Mouse (Mus musculus) myocyte (in vitro differentiated cells): ENCODE results near the gene Spag5. TPM values are rescaled to one million over a fixed set of nuclear protein-coding genes. Genes with fewer than 3 reads are reported as not detected.

ENCODE experiments used
- H3K27me3 ChIP-seq: one replicate; pipeline ENCODE4 v1.6.1; 2011; ENCODE audit not compliant: control insufficient read depth, insufficient read depth, insufficient read length
- H3K36me3 ChIP-seq: one replicate; pipeline ENCODE4 v1.6.1; 2011; ENCODE audit not compliant: control insufficient read depth, insufficient read depth
- H3K4me2 ChIP-seq: one replicate; pipeline ENCODE4 v1.6.1; 2011; ENCODE audit warnings: low read depth, control low read depth
- H3K4me3 ChIP-seq: one replicate; pipeline ENCODE4 v1.5.1; 2011; ENCODE audit warnings: mild to moderate bottlenecking, control low read depth, moderate library complexity
- H3K79me2 ChIP-seq: one replicate; pipeline ENCODE4 v1.6.1; 2011; ENCODE audit not compliant: control insufficient read depth, insufficient read depth
- H3ac ChIP-seq: one replicate; pipeline ENCODE4 v1.6.1; 2011; ENCODE audit not compliant: control insufficient read depth, insufficient read length
- CEBPB ChIP-seq: IDR thresholded peaks from 2 replicates; pipeline ENCODE4 v1.6.1; 2011; ENCODE audit warnings: mild to moderate bottlenecking, moderate library complexity; ENCODE audit not compliant: poor library complexity, insufficient read depth, severe bottlenecking
- E2F4 ChIP-seq: IDR thresholded peaks from one replicate; pipeline ENCODE4 v1.6.1; 2011; ENCODE audit warnings: mild to moderate bottlenecking, control low read depth, moderate library complexity; ENCODE audit not compliant: insufficient read depth
- MAX ChIP-seq: IDR thresholded peaks from one replicate; pipeline ENCODE4 v1.6.1; 2011; ENCODE audit warnings: low read depth, mild to moderate bottlenecking, control low read depth
- MYOD1 ChIP-seq, 3 experiments: IDR thresholded peaks; one replicate each; pipeline ENCODE4 v1.6.1; 2011; ENCODE audit warnings: control low read depth in 2 of 3, low read depth in 2 of 3, mild to moderate bottlenecking in 2 of 3, moderate library complexity in 1 of 3; ENCODE audit not compliant: insufficient read length in 2 of 3, control insufficient read depth in 1 of 3
- MYOG ChIP-seq, 3 experiments: IDR thresholded peaks; one replicate each; pipeline ENCODE4 v1.6.1; 2011; ENCODE audit warnings: control low read depth in 2 of 3, low read depth in 2 of 3, mild to moderate bottlenecking in 2 of 3; ENCODE audit not compliant: insufficient read length in 2 of 3, control insufficient read depth in 1 of 3, insufficient read depth in 1 of 3
- POLR2A ChIP-seq: IDR thresholded peaks from one replicate; pipeline ENCODE4 v1.6.1; 2011; ENCODE audit warnings: low read depth, mild to moderate bottlenecking, control low read depth, moderate library complexity; ENCODE audit not compliant: insufficient read length
- POLR2AphosphoS2 ChIP-seq: IDR thresholded peaks from one replicate; pipeline ENCODE4 v1.6.1; 2011; ENCODE audit warnings: low read depth, control low read depth; ENCODE audit not compliant: insufficient read length
- REST ChIP-seq: IDR thresholded peaks from one replicate; pipeline ENCODE4 v1.6.1; 2011; ENCODE audit warnings: mild to moderate bottlenecking, control low read depth, moderate library complexity; ENCODE audit not compliant: insufficient read depth, insufficient read length
- SRF ChIP-seq: IDR thresholded peaks from one replicate; pipeline ENCODE4 v1.6.1; 2011; ENCODE audit warnings: low read depth; ENCODE audit not compliant: control insufficient read depth, insufficient read length
- TCF12 ChIP-seq: IDR thresholded peaks from one replicate; pipeline ENCODE4 v1.6.1; 2011; ENCODE audit warnings: mild to moderate bottlenecking, control low read depth; ENCODE audit not compliant: poor library complexity, insufficient read depth, severe bottlenecking
- TCF3 ChIP-seq: IDR thresholded peaks from one replicate; pipeline ENCODE4 v1.6.1; 2011; ENCODE audit warnings: low read depth, control low read depth; ENCODE audit not compliant: insufficient read length
- USF1 ChIP-seq: IDR thresholded peaks from one replicate; pipeline ENCODE4 v1.6.1; 2011; ENCODE audit warnings: low read depth, mild to moderate bottlenecking, control low read depth, moderate library complexity
- polyA plus RNA-seq: library from polyadenylated mRNA; unstranded; fragments of >200 nt; fragmentation: generic; extraction: Trizol; gene quantifications from one replicate; pipeline ENCODE4 v1.2.1, GENCODE M21; 2012; ENCODE audit warnings: missing spikeins

Gene Spag5
- polyA plus RNA-seq, 1 experiment = 19.2 TPM

DNA sequence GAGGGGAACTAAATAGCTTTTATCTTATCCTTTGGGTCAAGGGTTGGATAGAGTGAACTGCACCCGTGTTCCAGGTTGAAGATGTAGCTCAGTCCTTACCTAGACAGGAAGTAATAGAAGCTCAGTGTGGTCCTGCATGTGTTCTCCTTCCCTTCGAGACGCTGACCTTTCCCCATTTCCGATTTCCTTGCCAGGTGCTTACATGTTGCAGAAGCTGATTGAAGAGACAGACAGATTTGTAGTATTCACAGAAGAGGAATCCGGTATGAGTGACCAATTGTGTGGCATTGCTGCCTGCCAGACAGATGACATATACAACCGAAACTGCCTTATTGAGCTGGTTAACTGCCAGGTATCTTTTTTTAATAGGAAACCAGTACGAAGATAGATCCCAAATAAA is 22.5 kb upstream of the Spag5 start:
- H3K79me2 ChIP-seq = no peaks in the 10 kb centered on the region
- peaks cover 72% of the 10 kb centered on the region for H3K36me3 ChIP-seq
- H3K27me3 ChIP-seq = no peaks in the 10 kb centered on the region
- no peak overlapping the region for H3ac ChIP-seq
- H3K4me3 ChIP-seq = no peak overlapping the region
- TF ChIP-seq E2F4 = no peak
- TF ChIP-seq TCF12 = no peak
- no peak for TF ChIP-seq MAX
- TF ChIP-seq MYOD1 (IDR thresholded peaks at IDR 0.05; ENCODE audit: control insufficient read depth in 1 of 3, insufficient read length in 2 of 3, low read depth in 2 of 3) = no peak
- no peak for TF ChIP-seq MYOG (IDR thresholded peaks at IDR 0.05; ENCODE audit: control insufficient read depth in 1 of 3, insufficient read depth in 1 of 3, insufficient read length in 2 of 3, low read depth in 2 of 3)
- no peak overlapping the region for H3K4me2 ChIP-seq

DNA sequence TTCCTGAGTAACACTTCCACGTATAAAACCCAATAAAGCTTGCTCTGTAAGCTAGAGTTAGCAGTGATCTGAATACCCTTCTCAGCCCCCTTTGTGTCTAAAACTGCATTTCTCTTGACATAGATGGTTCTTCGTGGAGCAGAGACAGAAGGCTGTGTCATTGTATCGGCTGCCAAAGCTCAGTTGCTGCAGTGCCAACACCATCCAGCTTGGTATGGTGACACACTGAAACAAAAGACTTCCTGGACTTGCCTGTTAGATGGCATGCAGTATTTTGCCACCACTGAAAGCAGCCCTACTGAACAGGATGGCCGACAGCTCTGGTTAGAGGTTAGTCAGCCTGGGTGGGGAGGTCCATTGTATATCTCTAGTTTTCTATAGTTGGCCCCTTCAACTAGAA is 21.7 kb upstream of the Spag5 start:
- H3ac ChIP-seq = no peak overlapping the region
- H3K27me3 ChIP-seq = no peaks in the 10 kb centered on the region
- no peak overlapping the region for H3K4me3 ChIP-seq
- TF ChIP-seq MYOD1 (IDR thresholded peaks at IDR 0.05; ENCODE audit: control insufficient read depth in 1 of 3, insufficient read length in 2 of 3, low read depth in 2 of 3) = no peak
- TF ChIP-seq REST = no peak
- TF ChIP-seq SRF = no peak
- no peak for TF ChIP-seq E2F4
- TF ChIP-seq USF1 = no peak
- no peak for TF ChIP-seq MAX
- no peak for TF ChIP-seq POLR2A
- no peak for TF ChIP-seq TCF12
- no peak for TF ChIP-seq POLR2AphosphoS2
- no peak for TF ChIP-seq MYOG (IDR thresholded peaks at IDR 0.05; ENCODE audit: control insufficient read depth in 1 of 3, insufficient read depth in 1 of 3, insufficient read length in 2 of 3, low read depth in 2 of 3)
- TF ChIP-seq TCF3 = no peak
- no peak for TF ChIP-seq CEBPB
- peaks cover 73% of the 10 kb centered on the region for H3K36me3 ChIP-seq
- H3K79me2 ChIP-seq = no peaks in the 10 kb centered on the region
- H3K4me2 ChIP-seq = no peak overlapping the region

DNA sequence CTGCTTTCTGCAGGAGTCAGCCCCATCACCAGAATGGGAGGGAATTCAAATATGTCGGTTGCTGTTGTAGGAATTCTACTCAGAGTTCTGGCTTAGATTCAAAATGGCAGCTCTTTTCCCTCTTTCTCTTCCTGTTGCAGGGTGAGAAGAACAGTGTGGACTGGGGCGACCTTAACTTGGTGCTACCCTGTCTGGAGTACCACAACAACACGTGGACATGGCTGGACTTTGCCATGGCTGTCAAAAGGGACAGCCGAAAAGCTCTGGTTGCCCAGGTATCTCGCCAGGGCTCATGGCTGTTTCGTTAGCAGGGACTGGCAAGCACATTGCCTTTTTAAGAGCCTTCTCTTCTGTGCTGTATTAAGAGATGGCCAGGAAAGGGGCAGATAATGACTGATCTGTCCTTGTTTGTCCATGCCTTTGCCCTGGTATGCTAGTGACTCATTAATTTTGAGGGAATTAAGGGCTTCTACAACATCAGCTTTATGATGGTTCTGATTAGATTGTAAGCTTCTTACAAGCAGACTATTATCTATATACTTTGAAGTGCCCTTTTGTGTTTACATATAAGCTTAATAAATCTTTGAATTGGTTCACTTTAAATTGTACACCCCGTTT is 12.1 kb upstream of the Spag5 start:
- H3ac ChIP-seq = no peak overlapping the region
- no peak overlapping the region for H3K4me2 ChIP-seq
- H3K36me3 ChIP-seq = peaks cover 53% of the 10 kb centered on the region
- no peak for TF ChIP-seq E2F4
- no peak for TF ChIP-seq REST
- TF ChIP-seq TCF3 = no peak
- no peak for TF ChIP-seq TCF12
- no peak for TF ChIP-seq POLR2A
- TF ChIP-seq MYOD1 (IDR thresholded peaks at IDR 0.05; ENCODE audit: control insufficient read depth in 1 of 3, insufficient read length in 2 of 3, low read depth in 2 of 3) = no peak
- no peak for TF ChIP-seq POLR2AphosphoS2
- no peak for TF ChIP-seq MAX
- TF ChIP-seq USF1 = no peak
- TF ChIP-seq CEBPB = no peak
- TF ChIP-seq MYOG (IDR thresholded peaks at IDR 0.05; ENCODE audit: control insufficient read depth in 1 of 3, insufficient read depth in 1 of 3, insufficient read length in 2 of 3, low read depth in 2 of 3) = no peak
- TF ChIP-seq SRF = no peak
- H3K79me2 ChIP-seq = no peaks in the 10 kb centered on the region
- H3K4me3 ChIP-seq = no peak overlapping the region
- no peaks in the 10 kb centered on the region for H3K27me3 ChIP-seq

DNA sequence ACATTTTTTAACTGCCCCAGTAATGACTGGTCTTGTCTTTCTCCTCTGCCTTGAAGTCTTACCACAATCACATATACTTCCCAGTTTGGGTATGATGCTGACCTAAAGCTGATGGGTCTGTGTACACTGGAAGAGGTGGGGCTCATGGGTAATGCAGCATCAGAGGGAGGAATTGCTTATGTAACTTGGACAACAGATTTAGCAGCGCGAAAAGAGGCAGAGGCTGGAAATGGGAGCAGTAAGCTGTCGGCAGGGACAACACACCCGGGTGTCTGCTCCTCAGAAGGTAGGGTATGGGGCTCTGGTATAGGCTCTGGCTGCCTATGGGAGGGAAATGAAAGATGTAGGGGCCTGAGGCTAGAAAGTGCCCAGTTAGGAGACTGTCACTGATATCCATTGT is 10.7 kb upstream of the Spag5 start, which contains the start of gene BC030499:
Gene BC030499, plus strand, starts transcription at position 188 of the 400 bp plus-strand sequence.
- Histone ChIP-seq H3K4me3 (no peak within 1 kb of the TSS), H3K4me2 (no peak within 1 kb of the TSS), H3ac (no peak within 1 kb of the TSS), H3K27me3 (no peaks in the 10 kb centered on the region), H3K79me2 (no peaks in the 10 kb centered on the region), H3K36me3 (peaks cover 45% of the 10 kb centered on the region)
- TF ChIP-seq CEBPB (no peak), MAX (no peak), MYOG (IDR thresholded peaks at IDR 0.05; ENCODE audit: control insufficient read depth in 1 of 3, insufficient read depth in 1 of 3, insufficient read length in 2 of 3, low read depth in 2 of 3) (no peak), E2F4 (no peak), SRF (no peak), TCF3 (no peak), POLR2A (no peak)

DNA sequence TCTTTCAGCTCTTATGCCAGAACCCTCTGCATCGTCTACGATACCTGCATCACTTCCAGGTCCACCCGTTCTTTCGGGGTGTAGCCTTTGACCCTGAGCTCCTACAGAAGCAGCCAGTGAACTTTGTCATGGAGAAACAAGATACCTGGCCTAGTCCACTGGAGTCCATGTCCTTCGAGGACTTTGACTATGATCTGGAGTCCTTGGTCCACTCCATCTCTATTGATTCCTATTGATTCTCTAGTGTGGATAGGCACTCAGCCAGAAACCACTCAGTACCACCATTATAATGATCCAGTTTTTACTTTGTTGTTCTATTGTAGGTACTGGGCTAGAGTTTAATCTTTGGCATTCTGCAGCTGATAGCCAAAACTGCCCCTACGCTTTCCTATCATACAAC is 6.7 kb upstream of the Spag5 start:
- Histone ChIP-seq H3K79me2 (no peaks in the 10 kb centered on the region), H3K4me3 (no peak overlapping the region), H3K36me3 (peaks cover 19% of the 10 kb centered on the region), H3K4me2 (no peak overlapping the region), H3K27me3 (no peaks in the 10 kb centered on the region), H3ac (no peak overlapping the region)
- TF ChIP-seq TCF12 (no peak), MYOD1 (IDR thresholded peaks at IDR 0.05; ENCODE audit: control insufficient read depth in 1 of 3, insufficient read length in 2 of 3, low read depth in 2 of 3) (no peak), REST (no peak), POLR2AphosphoS2 (no peak), CEBPB (no peak), MYOG (IDR thresholded peaks at IDR 0.05; ENCODE audit: control insufficient read depth in 1 of 3, insufficient read depth in 1 of 3, insufficient read length in 2 of 3, low read depth in 2 of 3) (no peak), E2F4 (no peak), SRF (no peak), USF1 (no peak), TCF3 (no peak), MAX (no peak), POLR2A (no peak)
